Mouse (Mus musculus): ENCODE results near the gene Itga3.

GRCm38 (mm10) chr11:94994947-94995772, 81.4 kb downstream of the Itga3 start:
- TF ChIP-seq CTCF (IDR thresholded peaks at IDR 0.05; ENCODE audit: low read depth, low read length): no peak
- no peak for TF ChIP-seq POLR2A (IDR thresholded peaks at IDR 0.05; ENCODE audit: insufficient read depth, low read length)
- TF ChIP-seq EP300 (IDR thresholded peaks at IDR 0.05; ENCODE audit: insufficient read depth, low read depth, low read length): no peak
